Mouse (Mus musculus): ENCODE measurements around the gene Nle1. TPM values are rescaled to one million over a fixed set of nuclear protein-coding genes. Genes with fewer than 3 reads are reported as not detected.

Nle1 gene
- polyA plus RNA-seq, 1 experiment: 117 TPM

- no peak for TF ChIP-seq GATA1 (IDR thresholded peaks at IDR 0.05; ENCODE audit: low read length)
Observed at GRCm38 (mm10) chr11:82857307-82857848, 50.8 kb downstream of the Nle1 start.

- no peak for TF ChIP-seq GATA1 (IDR thresholded peaks at IDR 0.05; ENCODE audit: low read length)
Observed at GRCm38 (mm10) chr11:82856032-82856431, 52.2 kb downstream of the Nle1 start.

- no peak for TF ChIP-seq GATA1 (IDR thresholded peaks at IDR 0.05; ENCODE audit: low read length)
Observed at GRCm38 (mm10) chr11:82855327-82855973, 52.8 kb downstream of the Nle1 start.

GRCm38 (mm10) chr11:82854111-82854510, 54.1 kb downstream of the Nle1 start:
- TF ChIP-seq GATA1 (IDR thresholded peaks at IDR 0.05; ENCODE audit: low read length): no peak

- TF ChIP-seq GATA1 (IDR thresholded peaks at IDR 0.05; ENCODE audit: low read length): no peak
Observed at GRCm38 (mm10) chr11:82852958-82853357, 55.3 kb downstream of the Nle1 start.

- no peak for TF ChIP-seq GATA1 (IDR thresholded peaks at IDR 0.05; ENCODE audit: low read length)
Observed at GRCm38 (mm10) chr11:82852540-82852939, 55.7 kb downstream of the Nle1 start.

- no peak for TF ChIP-seq GATA1 (IDR thresholded peaks at IDR 0.05; ENCODE audit: low read length)
Observed at GRCm38 (mm10) chr11:82852115-82852514, 56.1 kb downstream of the Nle1 start.

Other genes starting within 250 kb of the Nle1 start
- 0.13 and 0.35 TPM in 2 replicates for gene Cct6b, start 144.1 kb downstream of the Nle1 start, polyA plus RNA-seq (2012)
- 23.6 and 23.8 TPM in 2 replicates for gene Zfp830, start 144.1 kb downstream of the Nle1 start, polyA plus RNA-seq (2012)
- gene Lig3, start 127.3 kb downstream of the Nle1 start, polyA plus RNA-seq (2012): 86.4 and 98.4 TPM in 2 replicates
- 21.3 and 59.6 TPM in 2 replicates for gene Rffl, start 37.2 kb downstream of the Nle1 start, polyA plus RNA-seq (2012)
- 10.4 and 13.9 TPM in 2 replicates for gene Rad51d, start 17.8 kb downstream of the Nle1 start, polyA plus RNA-seq (2012)
- gene Fndc8, start 16.3 kb downstream of the Nle1 start, polyA plus RNA-seq (2012): not detected in 2 replicates
- 0.01 and 0.04 TPM in 2 replicates for gene Unc45b, start 2.1 kb upstream of the Nle1 start, polyA plus RNA-seq (2012)
- gene Slfn5, start 42.9 kb upstream of the Nle1 start, polyA plus RNA-seq (2012): 0.01 TPM in 1 of 2 replicates, not detected in the other
- 0.01 TPM in 1 of 2 replicates, not detected in the other for gene Slfn9, start 83.4 kb upstream of the Nle1 start, polyA plus RNA-seq (2012)
- 0.06 TPM in 1 of 2 replicates, not detected in the other for gene Slfn8, start 112.4 kb upstream of the Nle1 start, polyA plus RNA-seq (2012)
- gene Slfn2, start 156.7 kb upstream of the Nle1 start, polyA plus RNA-seq (2012): 0.37 and 0.83 TPM in 2 replicates
- not detected in 2 replicates for gene Slfn1, start 208.4 kb upstream of the Nle1 start, polyA plus RNA-seq (2012)

Measured in G1E-ER4 (cell line).